In genomic region chr1:38882746-38883145, GRCm38 (mm10) we compare ENCODE assay signal across 23 mouse cellular contexts. TPM values are rescaled to one million over a fixed set of nuclear protein-coding genes. Genes with fewer than 3 reads are reported as not detected.
"Had no signal": no experiment of that assay in that cellular context is flagged by ENCODE, and none has a peak within 500 bp of the region (broad histone marks: within the 10 kb centered on the region; RNA-seq: fewer than 3 reads in every experiment).

No protein-coding gene starts in this region.

- H3K27me3 ChIP-seq: midbrain, embryonic 12.5 days; neural tube, embryonic 12.5 days had no signal

- ATAC-seq: midbrain, embryonic 16.5 days had no signal

- DNase-seq: lung, adult 18-20 months; lung, embryonic 14.5 days; lung, postnatal 10 days; lung, postnatal 4 days; midbrain, embryonic 14.5 days; right cerebral cortex, postnatal 25 days; right cerebral cortex, postnatal 4 days; spleen, adult 18-20 months; thymus, adult 18-20 months; thymus, postnatal 36 days had no signal

- H3K4me1 ChIP-seq: neural tube, embryonic 12.5 days had no signal

- H3K9me3 ChIP-seq: midbrain, embryonic 10.5 days; neural tube, embryonic 12.5 days had no signal

- H3K27ac ChIP-seq: midbrain, embryonic 10.5 days; midbrain, embryonic 12.5 days; neural tube, embryonic 12.5 days had no signal

- H3K4me3 ChIP-seq: midbrain, embryonic 10.5 days; midbrain, embryonic 12.5 days; myocyte; neural tube, embryonic 12.5 days had no signal

- H3K4me2 ChIP-seq: lung, embryonic 14.5 days; midbrain, embryonic 12.5 days; neural tube, embryonic 12.5 days had no signal

- H3K9ac ChIP-seq: lung, embryonic 14.5 days; midbrain, embryonic 12.5 days; neural tube, embryonic 12.5 days had no signal

RNA-seq across cellular contexts. Expression of gene Chst10, which starts 15.2 kb away (rescaled TPM):
- polyA plus RNA-seq: myocyte had no signal

RNA-seq across cellular contexts. Expression of gene Lonrf2, which starts 46.2 kb away (rescaled TPM):
- total RNA-seq: neutrophil, adult 5-6 weeks had no signal
- polyA plus RNA-seq: myocyte had no signal

RNA-seq across cellular contexts. Expression of gene Nms, which starts 56.2 kb away (rescaled TPM):
- total RNA-seq: megakaryocyte, adult 5-6 weeks; megakaryocyte-erythroid progenitor cell, adult 5-6 weeks; neutrophil, adult 5-6 weeks had no signal
- polyA plus RNA-seq: liver, embryonic 16.5 days; lung, embryonic 14.5 days; lung, embryonic 16.5 days; midbrain, embryonic 10.5 days; midbrain, embryonic 14.5 days; myocyte; small intestine, adult 2 months; stomach, embryonic 14.5 days; stomach, embryonic 16.5 days had no signal
